Mouse (Mus musculus): ENCODE measurements around the gene Pigyl. TPM values are rescaled to one million over a fixed set of nuclear protein-coding genes. Genes with fewer than 3 reads are reported as not detected.

The Pigyl gene
- polyA plus RNA-seq (2014; fragmentation: Illumina TruSeq; extraction: RNeasy Lipid Tissue Mini Kit (QIAGEN cat#74804); ENCODE audit: low read depth, low replicate concordance) = 5.8 TPM

GRCm38 (mm10) chr9:22156497-22157245, at the start of gene Pigyl:
Pigyl (plus strand) TSS chr9:22156846.

DNA sequence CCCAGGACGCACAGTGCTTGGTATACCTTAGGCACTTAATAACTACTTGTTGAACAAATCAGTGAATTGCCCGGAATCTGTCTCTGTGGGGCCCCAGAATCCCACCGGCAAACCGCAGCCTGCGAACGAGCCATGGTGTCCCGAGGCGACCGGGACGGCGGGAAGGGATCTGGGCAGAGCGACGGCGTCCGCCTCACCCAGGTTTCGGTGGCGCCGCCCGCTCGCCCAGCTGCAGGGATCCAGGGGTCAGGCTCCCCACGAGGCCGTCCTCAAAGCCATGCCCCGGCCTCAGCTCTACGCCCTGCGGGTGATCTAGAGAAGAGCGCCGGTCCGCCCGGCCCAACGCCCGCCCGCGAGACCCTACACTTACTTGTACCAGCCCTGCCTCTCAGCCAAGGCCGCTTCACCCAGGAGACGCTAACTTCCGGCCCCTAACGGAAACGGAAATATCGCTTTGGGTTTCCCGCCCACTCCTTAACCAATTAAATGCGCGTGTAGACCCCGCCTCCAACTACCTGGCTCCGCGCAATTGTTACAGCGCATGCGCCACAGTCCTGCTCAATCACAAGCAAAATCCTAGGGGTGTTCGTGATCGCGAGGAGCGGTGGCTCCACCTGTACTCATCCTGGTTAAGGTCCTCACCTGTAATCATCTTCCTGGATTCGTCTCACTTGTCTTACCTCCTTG, 39.8 kb upstream of the Pigyl start, which contains the start of gene Elof1:
Gene Elof1 (minus strand): TSS at position 433 of the 687 bp plus-strand sequence.

DNA sequence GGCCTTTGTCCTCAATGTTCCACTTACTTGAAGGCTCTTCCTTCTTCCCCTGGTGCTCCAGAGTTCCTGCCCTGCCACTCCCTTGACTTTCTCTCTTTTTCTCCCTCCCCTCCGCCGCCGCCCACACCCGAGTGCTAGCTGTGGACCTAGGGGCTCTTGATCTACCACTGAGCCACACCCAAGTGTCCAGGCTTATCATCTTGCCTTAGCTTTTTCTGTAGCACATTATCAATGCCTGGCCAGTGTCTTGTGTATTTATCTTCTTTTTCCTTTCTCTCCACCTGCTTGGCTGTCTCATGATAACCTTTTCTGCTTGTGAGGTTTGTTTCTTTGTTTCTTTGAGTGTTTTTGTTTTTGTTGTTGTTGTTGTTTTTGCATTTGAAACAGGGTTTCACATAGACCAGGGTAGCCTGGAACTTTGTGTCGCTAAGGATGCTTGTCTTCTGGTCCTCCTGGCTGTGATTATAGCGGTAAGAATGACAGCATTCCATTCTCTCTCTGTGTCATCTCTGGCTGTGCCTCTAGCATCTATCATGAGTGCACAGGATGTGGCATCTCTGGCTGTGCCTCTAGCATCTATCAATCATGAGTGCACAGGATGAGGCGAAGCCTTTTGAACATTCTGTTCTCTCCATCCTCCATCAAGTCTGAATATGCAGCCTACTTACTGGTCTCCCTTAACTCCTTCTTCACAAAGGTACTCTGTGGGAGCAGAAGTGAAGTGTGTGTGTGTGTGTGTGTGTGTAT, 20.8 kb upstream of the Pigyl start, which contains the start of gene Acp5:
Gene Acp5 (minus strand): TSS at position 68 of the 747 bp plus-strand sequence.

DNA sequence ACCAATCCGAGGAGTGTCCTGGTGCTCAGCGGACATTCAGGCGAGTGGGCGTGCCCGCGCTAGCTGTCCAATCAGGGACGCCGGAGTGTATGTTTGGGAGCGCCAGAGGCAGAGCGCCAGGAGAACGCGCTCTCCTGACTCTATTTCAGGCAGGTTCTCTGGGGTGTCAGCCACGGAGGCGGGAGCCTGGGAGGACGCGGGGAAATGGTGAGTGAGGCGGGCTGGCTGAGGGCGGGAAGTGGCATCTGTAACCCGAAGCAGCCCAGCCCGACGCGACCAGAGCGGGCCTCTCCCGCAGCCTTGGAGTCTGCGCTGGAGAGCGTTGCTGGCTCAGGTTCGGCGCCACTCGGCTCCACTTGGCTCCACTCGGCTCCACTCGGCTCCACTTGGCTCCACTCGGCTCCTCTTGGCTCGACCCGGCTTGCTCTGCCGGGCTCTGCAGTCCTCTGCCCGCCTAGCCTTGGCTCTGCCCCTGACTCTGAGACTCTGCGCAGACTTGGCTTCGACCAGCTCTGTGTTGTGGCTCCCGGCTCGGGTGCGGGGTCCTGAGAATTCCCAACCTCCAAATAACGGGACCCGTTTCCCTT, 31.5 kb downstream of the Pigyl start, which contains the start of gene Zfp872:
Gene Zfp872 (plus strand): TSS at position 66 of the 587 bp plus-strand sequence.

Other genes with a start within 250 kb of the Pigyl start
- gene Rab3d, start 238.7 kb upstream of the Pigyl start, polyA plus RNA-seq (2014; fragmentation: Illumina TruSeq; extraction: RNeasy Lipid Tissue Mini Kit (QIAGEN cat#74804); ENCODE audit: low read depth, low replicate concordance) = 1.7 TPM
- 1.5 TPM for gene Ccdc159, start 229.4 kb upstream of the Pigyl start, polyA plus RNA-seq (2014; fragmentation: Illumina TruSeq; extraction: RNeasy Lipid Tissue Mini Kit (QIAGEN cat#74804); ENCODE audit: low read depth, low replicate concordance)
- gene Tmem205, start 229.3 kb upstream of the Pigyl start, polyA plus RNA-seq (2014; fragmentation: Illumina TruSeq; extraction: RNeasy Lipid Tissue Mini Kit (QIAGEN cat#74804); ENCODE audit: low read depth, low replicate concordance) = 32.3 TPM
- gene Plppr2, start 219.8 kb upstream of the Pigyl start, polyA plus RNA-seq (2014; fragmentation: Illumina TruSeq; extraction: RNeasy Lipid Tissue Mini Kit (QIAGEN cat#74804); ENCODE audit: low read depth, low replicate concordance) = 0.32 TPM
- 3.7 TPM for gene Swsap1, start 201.1 kb upstream of the Pigyl start, polyA plus RNA-seq (2014; fragmentation: Illumina TruSeq; extraction: RNeasy Lipid Tissue Mini Kit (QIAGEN cat#74804); ENCODE audit: low read depth, low replicate concordance)
- gene Epor, start 193.3 kb upstream of the Pigyl start, polyA plus RNA-seq (2014; fragmentation: Illumina TruSeq; extraction: RNeasy Lipid Tissue Mini Kit (QIAGEN cat#74804); ENCODE audit: low read depth, low replicate concordance) = not detected
- 3.0 TPM for gene Rgl3, start 167.4 kb upstream of the Pigyl start, polyA plus RNA-seq (2014; fragmentation: Illumina TruSeq; extraction: RNeasy Lipid Tissue Mini Kit (QIAGEN cat#74804); ENCODE audit: low read depth, low replicate concordance)
- gene Ccdc151, start 154.2 kb upstream of the Pigyl start, polyA plus RNA-seq (2014; fragmentation: Illumina TruSeq; extraction: RNeasy Lipid Tissue Mini Kit (QIAGEN cat#74804); ENCODE audit: low read depth, low replicate concordance) = not detected
- 9.6 TPM for gene Prkcsh, start 154.0 kb upstream of the Pigyl start, polyA plus RNA-seq (2014; fragmentation: Illumina TruSeq; extraction: RNeasy Lipid Tissue Mini Kit (QIAGEN cat#74804); ENCODE audit: low read depth, low replicate concordance)
- not detected for gene Elavl3, start 104.8 kb upstream of the Pigyl start, polyA plus RNA-seq (2014; fragmentation: Illumina TruSeq; extraction: RNeasy Lipid Tissue Mini Kit (QIAGEN cat#74804); ENCODE audit: low read depth, low replicate concordance)
- not detected for gene Gm49318, start 85.6 kb upstream of the Pigyl start, polyA plus RNA-seq (2014; fragmentation: Illumina TruSeq; extraction: RNeasy Lipid Tissue Mini Kit (QIAGEN cat#74804); ENCODE audit: low read depth, low replicate concordance)
- gene Zfp653, start 85.5 kb upstream of the Pigyl start, polyA plus RNA-seq (2014; fragmentation: Illumina TruSeq; extraction: RNeasy Lipid Tissue Mini Kit (QIAGEN cat#74804); ENCODE audit: low read depth, low replicate concordance) = 0.16 TPM
- gene Ecsit, start 71.4 kb upstream of the Pigyl start, polyA plus RNA-seq (2014; fragmentation: Illumina TruSeq; extraction: RNeasy Lipid Tissue Mini Kit (QIAGEN cat#74804); ENCODE audit: low read depth, low replicate concordance) = 8.2 TPM
- gene Cnn1, start 57.6 kb upstream of the Pigyl start, polyA plus RNA-seq (2014; fragmentation: Illumina TruSeq; extraction: RNeasy Lipid Tissue Mini Kit (QIAGEN cat#74804); ENCODE audit: low read depth, low replicate concordance) = 0.50 TPM
- 9.1 TPM for gene Elof1, start 39.7 kb upstream of the Pigyl start, polyA plus RNA-seq (2014; fragmentation: Illumina TruSeq; extraction: RNeasy Lipid Tissue Mini Kit (QIAGEN cat#74804); ENCODE audit: low read depth, low replicate concordance)
- gene Acp5, start 21.1 kb upstream of the Pigyl start, polyA plus RNA-seq (2014; fragmentation: Illumina TruSeq; extraction: RNeasy Lipid Tissue Mini Kit (QIAGEN cat#74804); ENCODE audit: low read depth, low replicate concordance) = 14.5 TPM
- gene Zfp872, start 31.2 kb downstream of the Pigyl start, polyA plus RNA-seq (2014; fragmentation: Illumina TruSeq; extraction: RNeasy Lipid Tissue Mini Kit (QIAGEN cat#74804); ENCODE audit: low read depth, low replicate concordance) = 0.21 TPM
- 34.5 TPM for gene Zfp809, start 68.9 kb downstream of the Pigyl start, polyA plus RNA-seq (2014; fragmentation: Illumina TruSeq; extraction: RNeasy Lipid Tissue Mini Kit (QIAGEN cat#74804); ENCODE audit: low read depth, low replicate concordance)
- gene Zfp599, start 103.0 kb downstream of the Pigyl start, polyA plus RNA-seq (2014; fragmentation: Illumina TruSeq; extraction: RNeasy Lipid Tissue Mini Kit (QIAGEN cat#74804); ENCODE audit: low read depth, low replicate concordance) = 0.29 TPM
- gene Zfp810, start 150.8 kb downstream of the Pigyl start, polyA plus RNA-seq (2014; fragmentation: Illumina TruSeq; extraction: RNeasy Lipid Tissue Mini Kit (QIAGEN cat#74804); ENCODE audit: low read depth, low replicate concordance) = 9.0 TPM
- 0.77 TPM for gene Anln, start 232.3 kb downstream of the Pigyl start, polyA plus RNA-seq (2014; fragmentation: Illumina TruSeq; extraction: RNeasy Lipid Tissue Mini Kit (QIAGEN cat#74804); ENCODE audit: low read depth, low replicate concordance)

Data from liver, adult 10 weeks (tissue).